Comparison of ENCODE assay signal across 9 mouse cellular contexts in genomic region chr13:63627184-63627893, GRCm38 (mm10). TPM values are rescaled to one million over a fixed set of nuclear protein-coding genes. Genes with fewer than 3 reads are reported as not detected.
DNase-seq lines count a peak whose midpoint lies in the region; ATAC-seq and TF ChIP-seq lines count a peak whose summit lies in the region.
"Had no signal": no experiment of that assay in that cellular context is flagged by ENCODE, and none has a peak within 500 bp of the region (broad histone marks: within the 10 kb centered on the region; RNA-seq: fewer than 3 reads in every experiment).

No protein-coding gene starts in this region.

- no peaks in the 10 kb centered on the region for H3K4me1 ChIP-seq in kidney, postnatal 0 days (replicated peaks; ENCODE audit: insufficient read depth, low read length)
- H3K4me1 ChIP-seq in forebrain, embryonic 16.5 days (replicated peaks; ENCODE audit: control insufficient read depth, insufficient read depth, low read length) = peaks cover 4% of the 10 kb centered on the region; the same call in 1 of the 2 replicates
- H3K4me1 ChIP-seq in midbrain, embryonic 12.5 days = peaks cover 6% of the 10 kb centered on the region; the same call in 1 of the 2 replicates

- H3K4me2 ChIP-seq in kidney, postnatal 0 days (ENCODE audit: low read length) = peak overlapping the region; percentile 49
- peak overlapping the region; percentile 52 for H3K4me2 ChIP-seq in forebrain, embryonic 16.5 days (ENCODE audit: low read length)
- peak overlapping the region; percentile 39 for H3K4me2 ChIP-seq in midbrain, embryonic 12.5 days (replicated peaks)

- H3K27ac ChIP-seq in kidney, postnatal 0 days = no peak overlapping the region
- H3K27ac ChIP-seq in forebrain, embryonic 16.5 days (ENCODE audit: low read length) = no peak overlapping the region
- peak overlapping the region; percentile 54 for H3K27ac ChIP-seq in midbrain, embryonic 12.5 days (replicated peaks)

- no peak for ATAC-seq in kidney, postnatal 0 days (replicated peaks; ENCODE audit: low FRiP score, low read depth)
- peak; percentile 28; the same call in 1 of the 2 replicates for ATAC-seq in forebrain, embryonic 16.5 days
- peak; percentile 84 for ATAC-seq in midbrain, embryonic 12.5 days (ENCODE audit: low FRiP score, low read depth)
- ATAC-seq in megakaryocyte, adult 5-6 weeks (ENCODE audit: poor library complexity, severe bottlenecking) = no peak
- ATAC-seq: Patski had no signal

- no peaks in the 10 kb centered on the region for H3K36me3 ChIP-seq in kidney, postnatal 0 days (ENCODE audit: insufficient read depth, low read length)
- no peaks in the 10 kb centered on the region for H3K36me3 ChIP-seq in forebrain, embryonic 16.5 days (ENCODE audit: control insufficient read depth, insufficient read depth)
- H3K36me3 ChIP-seq in midbrain, embryonic 12.5 days = no peaks in the 10 kb centered on the region

- H3K27me3 ChIP-seq in kidney, postnatal 0 days (ENCODE audit: insufficient read depth, low read length) = no peaks in the 10 kb centered on the region
- H3K27me3 ChIP-seq in forebrain, embryonic 16.5 days (replicated peaks; ENCODE audit: control insufficient read depth, insufficient read depth, low read length) = 0 out of 2 replicates have a peak, but pooled peaks cover 2% of the 10 kb centered on the region
- peaks cover 65% of the 10 kb centered on the region for H3K27me3 ChIP-seq in midbrain, embryonic 12.5 days
- H3K27me3 ChIP-seq: Patski had no signal

- no peak overlapping the region for H3K9ac ChIP-seq in kidney, postnatal 0 days (ENCODE audit: low read depth, low read length)
- 0 out of 2 replicates have a peak overlapping the region, but pooled peaks have one; percentile 17 for H3K9ac ChIP-seq in forebrain, embryonic 16.5 days (replicated peaks; ENCODE audit: low read depth, low read length)
- H3K9ac ChIP-seq in midbrain, embryonic 12.5 days (replicated peaks) = no peak overlapping the region

- no peaks in the 10 kb centered on the region for H3K9me3 ChIP-seq in kidney, postnatal 0 days (replicated peaks; ENCODE audit: low read length)
- no peaks in the 10 kb centered on the region for H3K9me3 ChIP-seq in forebrain, embryonic 16.5 days (ENCODE audit: control insufficient read depth, low read length)
- no peaks in the 10 kb centered on the region for H3K9me3 ChIP-seq in midbrain, embryonic 12.5 days

- no peak for TF ChIP-seq CTCF in kidney, postnatal 0 days (IDR thresholded peaks at IDR 0.05; ENCODE audit: low read depth)

- WGBS in kidney, postnatal 0 days = 21% methylated on average over 20 of the region's 20 CpGs
- WGBS in forebrain, embryonic 16.5 days = 3% methylated on average over 20 of the region's 20 CpGs
- 13% methylated on average over 20 of the region's 20 CpGs for WGBS in midbrain, embryonic 12.5 days

- peak; percentile 62 for DNase-seq in kidney, postnatal 0 days (ENCODE audit: low spot score)
- DNase-seq in kidney, adult 11 months = no peak
- DNase-seq in embryo, embryonic 10 days (ENCODE audit: low spot score) = peak; percentile 84
- DNase-seq in urinary bladder, postnatal 36 days (ENCODE audit: low spot score in 2 of 2) = no peak
- no peak for DNase-seq in testis, postnatal 10 days (ENCODE audit: low spot score)

- peak overlapping the region; percentile 20 for H3K4me3 ChIP-seq in kidney, postnatal 0 days (replicated peaks; ENCODE audit: low read depth, low read length)
- peak overlapping the region; percentile 31 for H3K4me3 ChIP-seq in forebrain, embryonic 16.5 days (replicated peaks; ENCODE audit: low read length)
- H3K4me3 ChIP-seq in midbrain, embryonic 12.5 days = peak overlapping the region; percentile 12

RNA-seq across cellular contexts. Expression of gene Ptch1, which starts 53.9 kb away (rescaled TPM):
- polyA plus RNA-seq in kidney, postnatal 0 days (2015; fragmentation: Nextera tagmentation; extraction: Ambion mirVana) = 10.7 and 12.2 TPM in 2 replicates
- 8.0 and 11.2 TPM in 2 replicates for polyA plus RNA-seq in forebrain, embryonic 16.5 days (2015; fragmentation: Nextera tagmentation; extraction: Ambion mirVana)
- 18.6 and 24.5 TPM in 2 replicates for polyA plus RNA-seq in midbrain, embryonic 12.5 days (2016; fragmentation: Nextera tagmentation; extraction: Ambion mirVana)
- total RNA-seq in megakaryocyte, adult 5-6 weeks (2015) = 3.1 and 3.6 TPM in 2 replicates
- 2.3 and 2.5 TPM in 2 replicates for total RNA-seq in megakaryocyte, adult 5-6 weeks (2017)

Comparison
In these comparisons a context has a peak if more than half of its experiments do, and no peak if none do; other contexts are left out.
1. DNase-seq: peak in kidney, postnatal 0 days (single experiment) and embryo, embryonic 10 days (single experiment); none in kidney, adult 11 months (single experiment), urinary bladder, postnatal 36 days (0 of 2) and testis, postnatal 10 days (single experiment).
2. ATAC-seq: peak in forebrain, embryonic 16.5 days (single experiment) and midbrain, embryonic 12.5 days (single experiment); none in kidney, postnatal 0 days (single experiment) and megakaryocyte, adult 5-6 weeks (single experiment).
3. Peak in every context shown above with its lines, with median percentiles within 50 percentile points of each other: H3K4me2 ChIP-seq and H3K4me3 ChIP-seq.